Mouse (Mus musculus) T-cell, adult 2 months (primary cell): ENCODE results near the gene Ctbs.
"Not testable (repeated sequence)": the region's sequence is repeated elsewhere in the genome, so short reads cannot be mapped to it uniquely, and the experiment has no call there.

Source experiments
- DNase-seq: peaks from one replicate; pipeline ENCODE4 v3.0.0; 2022; ENCODE audit warnings: low spot score

The Ctbs gene

GRCm38 (mm10) chr3:146449745-146450250 lies at the start of gene Ctbs:
TSS of gene Ctbs (plus strand) at chr3:146449795.
- DNase-seq: no peak

- no peak for DNase-seq
These were observed 45.8 kb upstream of the Ctbs start for GRCm38 (mm10) chr3:146403770-146404169.

GRCm38 (mm10) chr3:146404311-146405201 lies 45.0 kb upstream of the Ctbs start, which contains the start of gene Ssx2ip:
TSS of gene Ssx2ip (plus strand) at chr3:146404642.
- DNase-seq: peak; percentile 93

GRCm38 (mm10) chr3:146405213-146406006 lies 44.2 kb upstream of the Ctbs start:
- DNase-seq: no peak

GRCm38 (mm10) chr3:146406007-146406341 lies 43.6 kb upstream of the Ctbs start:
- no peak for DNase-seq

GRCm38 (mm10) chr3:146407086-146407721 lies 42.4 kb upstream of the Ctbs start:
- DNase-seq: no peak

- no peak for DNase-seq
These were observed 39.5 kb upstream of the Ctbs start for GRCm38 (mm10) chr3:146410114-146410513.

- DNase-seq: no peak
These were observed 37.6 kb upstream of the Ctbs start for GRCm38 (mm10) chr3:146412008-146412407.

GRCm38 (mm10) chr3:146412480-146412879 lies 37.1 kb upstream of the Ctbs start:
- DNase-seq: no peak

- no peak for DNase-seq
These were observed 36.6 kb upstream of the Ctbs start for GRCm38 (mm10) chr3:146413016-146413415.

GRCm38 (mm10) chr3:146413992-146414391 lies 35.6 kb upstream of the Ctbs start:
- DNase-seq: no peak

- no peak for DNase-seq
These were observed 35.0 kb upstream of the Ctbs start for GRCm38 (mm10) chr3:146414555-146414954.

GRCm38 (mm10) chr3:146417873-146418272 lies 31.7 kb upstream of the Ctbs start:
- no peak for DNase-seq

GRCm38 (mm10) chr3:146418901-146419300 lies 30.7 kb upstream of the Ctbs start:
- DNase-seq: no peak

- DNase-seq: no peak
These were observed 30.1 kb upstream of the Ctbs start for GRCm38 (mm10) chr3:146419534-146419933.

GRCm38 (mm10) chr3:146419992-146420537 lies 29.5 kb upstream of the Ctbs start:
- DNase-seq: no peak

- DNase-seq: no peak
These were observed 27.8 kb upstream of the Ctbs start for GRCm38 (mm10) chr3:146421787-146422186.

GRCm38 (mm10) chr3:146423710-146424109 lies 25.9 kb upstream of the Ctbs start:
- DNase-seq: no peak

- no peak for DNase-seq
These were observed 25.2 kb upstream of the Ctbs start for GRCm38 (mm10) chr3:146424306-146424900.

- DNase-seq: no peak
These were observed 23.7 kb upstream of the Ctbs start for GRCm38 (mm10) chr3:146425902-146426301.

- DNase-seq: no peak
These were observed 23.1 kb upstream of the Ctbs start for GRCm38 (mm10) chr3:146426489-146426888.

GRCm38 (mm10) chr3:146433063-146433462 lies 16.5 kb upstream of the Ctbs start:
- DNase-seq: not testable (repeated sequence)
